Mouse (Mus musculus): ENCODE results near the gene Gadl1. TPM values are rescaled to one million over a fixed set of nuclear protein-coding genes. Genes with fewer than 3 reads are reported as not detected.

Gene Gadl1
- total and polyA plus RNA-seq, 2 experiments from 2014 or later = 1.1 to 2.6 TPM

DNA sequence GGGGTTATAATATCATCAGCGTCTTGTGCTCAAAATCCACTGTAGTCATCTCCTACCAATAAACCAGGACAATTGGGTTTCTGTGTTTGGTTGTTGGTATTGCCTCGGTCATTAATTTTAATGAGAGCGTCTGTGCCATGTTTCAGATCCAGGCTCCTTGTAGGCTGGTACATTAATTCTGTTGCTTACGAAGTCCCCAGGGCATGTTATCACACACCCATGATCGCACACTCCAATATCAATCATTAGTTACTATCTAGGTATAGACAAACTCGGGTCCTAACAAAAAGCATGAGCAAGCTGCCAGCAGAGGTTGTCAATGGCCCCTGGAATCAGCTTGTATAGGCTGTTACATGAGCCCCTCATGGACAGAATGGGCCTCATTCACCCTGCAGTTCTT, 67.6 kb downstream of the Gadl1 start:
- ATAC-seq (ENCODE audit: insufficient read depth, low read depth) = no peak
- no peak for TF ChIP-seq EP300 (IDR thresholded peaks at IDR 0.05; ENCODE audit: low read depth)
- TF ChIP-seq CTCF (IDR thresholded peaks at IDR 0.05; ENCODE audit: low read depth) = no peak
- H3K4me2 ChIP-seq (ENCODE audit: low read depth, low read length) = no peak overlapping the region
- no peak overlapping the region for H3K4me3 ChIP-seq (ENCODE audit: low read depth, low read length)
- no peaks in the 10 kb centered on the region for H3K27me3 ChIP-seq (ENCODE audit: control insufficient read depth, insufficient read depth, low read length)
- no peak overlapping the region for H3K27ac ChIP-seq (ENCODE audit: low read depth)
- no peaks in the 10 kb centered on the region for H3K9me3 ChIP-seq (replicated peaks; ENCODE audit: control insufficient read depth, low read length)
- WGBS = 88% methylated on average over 6 of the region's 6 CpGs
- no peaks in the 10 kb centered on the region for H3K36me3 ChIP-seq (replicated peaks; ENCODE audit: control insufficient read depth, insufficient read depth, low read length)
- no peaks in the 10 kb centered on the region for H3K4me1 ChIP-seq (ENCODE audit: control insufficient read depth, insufficient read depth)
- no peak for DNase-seq (ENCODE audit: low spot score)
- no peak overlapping the region for H3K9ac ChIP-seq (replicated peaks; ENCODE audit: low read depth, low read length)

DNA sequence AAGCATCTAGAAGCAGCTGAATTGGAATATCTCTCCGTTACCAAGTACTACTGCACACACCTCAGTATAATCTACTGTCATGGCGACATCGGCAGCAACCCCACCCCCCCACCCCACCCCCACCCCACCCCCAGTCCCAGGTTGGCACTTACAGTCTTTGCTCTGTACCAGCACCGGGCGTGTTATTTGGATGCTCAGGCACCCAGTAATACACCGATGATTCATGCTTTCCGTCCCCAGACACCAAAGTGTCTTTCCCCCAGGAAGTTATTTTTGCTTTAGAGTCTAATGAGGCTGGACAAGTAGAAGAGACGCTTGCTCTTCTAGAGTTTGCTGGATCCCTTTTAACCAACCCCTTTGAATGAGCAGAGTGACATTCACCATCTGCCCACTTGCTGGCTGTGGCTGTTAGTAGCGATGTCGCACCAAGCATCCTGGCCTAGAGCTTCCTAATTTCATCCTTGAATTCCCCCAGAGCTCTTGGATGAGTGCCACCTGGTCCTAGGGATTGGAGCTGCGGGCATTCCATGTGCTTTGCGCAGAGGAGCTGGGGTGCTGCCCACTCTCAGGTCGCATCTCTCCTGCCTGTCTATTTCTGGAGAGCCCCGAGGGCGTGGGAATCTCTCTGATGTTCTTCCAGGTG, 68.5 kb downstream of the Gadl1 start:
- Histone ChIP-seq H3K4me2 (ENCODE audit: low read depth, low read length) (no peak overlapping the region), H3K27ac (ENCODE audit: low read depth) (no peak overlapping the region), H3K4me3 (ENCODE audit: low read depth, low read length) (no peak overlapping the region), H3K36me3 (replicated peaks; ENCODE audit: control insufficient read depth, insufficient read depth, low read length) (no peaks in the 10 kb centered on the region), H3K9me3 (replicated peaks; ENCODE audit: control insufficient read depth, low read length) (no peaks in the 10 kb centered on the region), H3K4me1 (ENCODE audit: control insufficient read depth, insufficient read depth) (no peaks in the 10 kb centered on the region), H3K27me3 (ENCODE audit: control insufficient read depth, insufficient read depth, low read length) (no peaks in the 10 kb centered on the region), H3K9ac (replicated peaks; ENCODE audit: low read depth, low read length) (no peak overlapping the region)
- TF ChIP-seq CTCF (IDR thresholded peaks at IDR 0.05; ENCODE audit: low read depth) (no peak), EP300 (IDR thresholded peaks at IDR 0.05; ENCODE audit: low read depth) (no peak)
- ATAC-seq (ENCODE audit: insufficient read depth, low read depth) = peak; percentile 53
- DNase-seq (ENCODE audit: low spot score) = peak; percentile 17
- 54% methylated on average over 15 of the region's 15 CpGs for WGBS

GRCm38 (mm10) chr9:115978478-115978877, 69.2 kb downstream of the Gadl1 start:
- H3K4me3 ChIP-seq (ENCODE audit: low read depth, low read length) = no peak overlapping the region
- H3K9me3 ChIP-seq (replicated peaks; ENCODE audit: control insufficient read depth, low read length) = no peaks in the 10 kb centered on the region
- H3K9ac ChIP-seq (replicated peaks; ENCODE audit: low read depth, low read length) = no peak overlapping the region
- H3K4me1 ChIP-seq (ENCODE audit: control insufficient read depth, insufficient read depth) = no peaks in the 10 kb centered on the region
- no peak for ATAC-seq (ENCODE audit: insufficient read depth, low read depth)
- H3K27me3 ChIP-seq (ENCODE audit: control insufficient read depth, insufficient read depth, low read length) = no peaks in the 10 kb centered on the region
- 60% methylated on average over 2 of the region's 2 CpGs for WGBS
- H3K36me3 ChIP-seq (replicated peaks; ENCODE audit: control insufficient read depth, insufficient read depth, low read length) = no peaks in the 10 kb centered on the region
- TF ChIP-seq EP300 (IDR thresholded peaks at IDR 0.05; ENCODE audit: low read depth) = no peak
- TF ChIP-seq CTCF (IDR thresholded peaks at IDR 0.05; ENCODE audit: low read depth) = no peak
- DNase-seq (ENCODE audit: low spot score) = no peak
- H3K27ac ChIP-seq (ENCODE audit: low read depth) = no peak overlapping the region
- H3K4me2 ChIP-seq (ENCODE audit: low read depth, low read length) = no peak overlapping the region

GRCm38 (mm10) chr9:115990661-115991060, 81.4 kb downstream of the Gadl1 start:
- Histone ChIP-seq H3K9me3 (replicated peaks; ENCODE audit: control insufficient read depth, low read length) (no peaks in the 10 kb centered on the region), H3K9ac (replicated peaks; ENCODE audit: low read depth, low read length) (no peak overlapping the region), H3K27me3 (ENCODE audit: control insufficient read depth, insufficient read depth, low read length) (no peaks in the 10 kb centered on the region), H3K4me1 (ENCODE audit: control insufficient read depth, insufficient read depth) (peaks cover 5% of the 10 kb centered on the region; the same call in 1 of the 2 replicates), H3K4me3 (ENCODE audit: low read depth, low read length) (no peak overlapping the region), H3K36me3 (replicated peaks; ENCODE audit: control insufficient read depth, insufficient read depth, low read length) (no peaks in the 10 kb centered on the region), H3K27ac (ENCODE audit: low read depth) (no peak overlapping the region), H3K4me2 (ENCODE audit: low read depth, low read length) (no peak overlapping the region)
- ATAC-seq (ENCODE audit: insufficient read depth, low read depth) (no peak), DNase-seq (ENCODE audit: low spot score) (no peak)
- TF ChIP-seq EP300 (IDR thresholded peaks at IDR 0.05; ENCODE audit: low read depth) (no peak), CTCF (IDR thresholded peaks at IDR 0.05; ENCODE audit: low read depth) (no peak)
- WGBS = 94% methylated on average over 7 of the region's 7 CpGs

GRCm38 (mm10) chr9:115994772-115995171, 85.5 kb downstream of the Gadl1 start:
- H3K36me3 ChIP-seq (replicated peaks; ENCODE audit: control insufficient read depth, insufficient read depth, low read length) = no peaks in the 10 kb centered on the region
- 31% methylated on average over 2 of the region's 2 CpGs for WGBS
- no peak overlapping the region for H3K4me2 ChIP-seq (ENCODE audit: low read depth, low read length)
- H3K4me1 ChIP-seq (ENCODE audit: control insufficient read depth, insufficient read depth) = peaks cover 12% of the 10 kb centered on the region; the same call in 1 of the 2 replicates
- H3K4me3 ChIP-seq (ENCODE audit: low read depth, low read length) = no peak overlapping the region
- H3K9me3 ChIP-seq (replicated peaks; ENCODE audit: control insufficient read depth, low read length) = no peaks in the 10 kb centered on the region
- ATAC-seq (ENCODE audit: insufficient read depth, low read depth) (peak; percentile 73; the same call in 1 of the 2 replicates), DNase-seq (ENCODE audit: low spot score) (peak; percentile 15)
- TF ChIP-seq EP300 (IDR thresholded peaks at IDR 0.05; ENCODE audit: low read depth) (no peak), CTCF (IDR thresholded peaks at IDR 0.05; ENCODE audit: low read depth) (no peak)
- H3K27me3 ChIP-seq (ENCODE audit: control insufficient read depth, insufficient read depth, low read length) = no peaks in the 10 kb centered on the region
- peak overlapping the region; percentile 26 for H3K27ac ChIP-seq (ENCODE audit: low read depth)
- H3K9ac ChIP-seq (replicated peaks; ENCODE audit: low read depth, low read length) = no peak overlapping the region

Measured in heart, postnatal 0 days (tissue).